Comparison of ENCODE assay signal across 8 mouse cellular contexts in the genomic region with DNA sequence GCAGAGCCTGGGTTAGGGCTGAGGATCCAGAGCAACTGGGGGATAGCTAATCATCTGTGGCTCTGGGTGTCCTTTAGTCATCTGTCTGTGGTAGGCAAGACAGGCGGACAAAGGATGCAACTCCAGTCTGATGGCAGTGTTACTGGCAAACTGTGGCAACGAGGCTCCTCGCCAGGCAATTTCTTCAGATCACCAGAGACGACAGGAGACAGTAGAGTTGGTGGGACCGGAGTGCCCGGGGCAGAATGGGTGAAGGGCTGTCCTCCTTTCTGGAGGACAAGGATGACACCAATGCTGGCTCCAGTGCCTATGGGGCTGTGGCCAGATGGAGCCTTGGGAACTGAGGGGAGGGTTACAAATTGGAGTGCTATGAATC. TPM values are rescaled to one million over a fixed set of nuclear protein-coding genes. Genes with fewer than 3 reads are reported as not detected.
DNase-seq lines count a peak whose midpoint lies in the region; ATAC-seq lines count a peak whose summit lies in the region.
"Not testable (repeated sequence)": the region's sequence is repeated elsewhere in the genome, so short reads cannot be mapped to it uniquely, and the experiment has no call there.

No protein-coding gene starts in this region.

- peak overlapping the region; percentile 81; the same call in 1 of the 2 replicates for H3K4me2 ChIP-seq in embryonic facial prominence, embryonic 15.5 days (replicated peaks)
- peak overlapping the region; percentile 89 for H3K4me2 ChIP-seq in hindbrain, embryonic 15.5 days
- peak overlapping the region; percentile 88; the same call in 1 of the 2 replicates for H3K4me2 ChIP-seq in lung, embryonic 15.5 days
- peak overlapping the region; percentile 86 for H3K4me2 ChIP-seq in neural tube, embryonic 13.5 days

- peak overlapping the region; percentile 69 for H3K27ac ChIP-seq in embryonic facial prominence, embryonic 15.5 days (replicated peaks)
- peak overlapping the region; percentile 97 for H3K27ac ChIP-seq in hindbrain, embryonic 15.5 days (replicated peaks)
- peak overlapping the region; percentile 57; the same call in 1 of the 2 replicates for H3K27ac ChIP-seq in lung, embryonic 15.5 days
- peak overlapping the region; percentile 74 for H3K27ac ChIP-seq in neural tube, embryonic 13.5 days (replicated peaks)

- H3K4me1 ChIP-seq in embryonic facial prominence, embryonic 15.5 days, result peaks cover 13% of the 10 kb centered on the region; the same call in 1 of the 2 replicates
- H3K4me1 ChIP-seq in hindbrain, embryonic 15.5 days (replicated peaks), result peaks cover 17% of the 10 kb centered on the region
- H3K4me1 ChIP-seq in lung, embryonic 15.5 days, result peaks cover 15% of the 10 kb centered on the region
- peaks cover 17% of the 10 kb centered on the region for H3K4me1 ChIP-seq in neural tube, embryonic 13.5 days (replicated peaks)

- ATAC-seq in embryonic facial prominence, embryonic 15.5 days (ENCODE audit: insufficient number of reproducible peaks, low FRiP score, low TSS enrichment, low read depth); hindbrain, embryonic 15.5 days (ENCODE audit: low FRiP score, low read depth); lung, embryonic 15.5 days (ENCODE audit: borderline replicate concordance, extremely low read depth, low FRiP score, low TSS enrichment); neural tube, embryonic 13.5 days (ENCODE audit: low read depth): not testable (repeated sequence)

- not testable (repeated sequence) for H3K9ac ChIP-seq in embryonic facial prominence, embryonic 15.5 days; hindbrain, embryonic 15.5 days; lung, embryonic 15.5 days; neural tube, embryonic 13.5 days

- H3K27me3 ChIP-seq in embryonic facial prominence, embryonic 15.5 days; hindbrain, embryonic 15.5 days; lung, embryonic 15.5 days; neural tube, embryonic 13.5 days: not testable (repeated sequence)

- not testable (repeated sequence) for H3K9me3 ChIP-seq in embryonic facial prominence, embryonic 15.5 days (replicated peaks); hindbrain, embryonic 15.5 days; lung, embryonic 15.5 days; neural tube, embryonic 13.5 days

- not testable (repeated sequence) for H3K36me3 ChIP-seq in embryonic facial prominence, embryonic 15.5 days; hindbrain, embryonic 15.5 days
- H3K36me3 ChIP-seq in lung, embryonic 15.5 days, result peaks cover 11% of the 10 kb centered on the region
- peaks cover 12% of the 10 kb centered on the region for H3K36me3 ChIP-seq in neural tube, embryonic 13.5 days

- DNase-seq in adrenal gland, postnatal 25 days, result peak; percentile 8
- DNase-seq in heart, adult 18-20 months, result peak; percentile 18 to 36
- DNase-seq in layer of hippocampus, postnatal 10 days (ENCODE audit: low spot score in 2 of 2), result peak; percentile 31 to 48
- DNase-seq in urinary bladder, postnatal 14 days (ENCODE audit: low spot score), result peak; percentile 11

- H3K4me3 ChIP-seq in embryonic facial prominence, embryonic 15.5 days (replicated peaks), result peak overlapping the region; percentile 80; the same call in 1 of the 2 replicates
- H3K4me3 ChIP-seq in hindbrain, embryonic 15.5 days; lung, embryonic 15.5 days: not testable (repeated sequence)
- H3K4me3 ChIP-seq in neural tube, embryonic 13.5 days, result peak overlapping the region; percentile 82; the same call in 1 of the 2 replicates

- 58% methylated on average over 6 of the region's 6 CpGs for WGBS in embryonic facial prominence, embryonic 15.5 days
- WGBS in hindbrain, embryonic 15.5 days, result 68% methylated on average over 6 of the region's 6 CpGs
- 64% methylated on average over 6 of the region's 6 CpGs for WGBS in lung, embryonic 15.5 days
- WGBS in neural tube, embryonic 13.5 days, result 69% methylated on average over 6 of the region's 6 CpGs

RNA-seq across cellular contexts. Expression of a gene that starts 0.6 kb away (rescaled TPM):
- total RNA-seq in adrenal gland, postnatal 25 days (2021), result 2,617 and 2,671 TPM in 2 replicates
- 4,202 and 4,259 TPM in 2 replicates for polyA plus RNA-seq in embryonic facial prominence, embryonic 15.5 days (2015; fragmentation: Nextera tagmentation; extraction: Ambion mirVana)
- 1,000 to 10,000 TPM; 1,490 to 1,551 TPM for total RNA-seq in heart, adult 18-20 months (2021)
- 2,263 and 2,497 TPM in 2 replicates for polyA plus RNA-seq in hindbrain, embryonic 15.5 days (2015; fragmentation: Nextera tagmentation; extraction: Ambion mirVana)
- total RNA-seq in layer of hippocampus, postnatal 10 days (2021), result 1,000 to 10,000 TPM; 2,468 to 2,532 TPM
- 3,783 and 4,172 TPM in 2 replicates for polyA plus RNA-seq in lung, embryonic 15.5 days (2015; fragmentation: Nextera tagmentation; extraction: Ambion mirVana)
- 2,522 and 2,730 TPM in 2 replicates for polyA plus RNA-seq in neural tube, embryonic 13.5 days (2015; fragmentation: Nextera tagmentation; extraction: Ambion mirVana)

RNA-seq across cellular contexts. Expression of a gene that starts 2.1 kb away (rescaled TPM):
- total RNA-seq in adrenal gland, postnatal 25 days (2021), result 9.1 and 13.6 TPM in 2 replicates
- polyA plus RNA-seq in embryonic facial prominence, embryonic 15.5 days (2015; fragmentation: Nextera tagmentation; extraction: Ambion mirVana), result 15.8 and 16.0 TPM in 2 replicates
- 1 to 10 TPM; 7.7 to 8.2 TPM for total RNA-seq in heart, adult 18-20 months (2021)
- 18.2 and 20.0 TPM in 2 replicates for polyA plus RNA-seq in hindbrain, embryonic 15.5 days (2015; fragmentation: Nextera tagmentation; extraction: Ambion mirVana)
- total RNA-seq in layer of hippocampus, postnatal 10 days (2021), result 10 to 100 TPM; 12.2 to 14.0 TPM
- polyA plus RNA-seq in lung, embryonic 15.5 days (2015; fragmentation: Nextera tagmentation; extraction: Ambion mirVana), result 14.6 and 14.9 TPM in 2 replicates
- 19.4 and 19.9 TPM in 2 replicates for polyA plus RNA-seq in neural tube, embryonic 13.5 days (2015; fragmentation: Nextera tagmentation; extraction: Ambion mirVana)

RNA-seq across cellular contexts. Expression of a gene that starts 16.1 kb away (rescaled TPM):
- 83.8 and 97.6 TPM in 2 replicates for total RNA-seq in adrenal gland, postnatal 25 days (2021)
- polyA plus RNA-seq in embryonic facial prominence, embryonic 15.5 days (2015; fragmentation: Nextera tagmentation; extraction: Ambion mirVana), result 186 and 189 TPM in 2 replicates
- 10 to 100 TPM; 43.1 to 46.0 TPM for total RNA-seq in heart, adult 18-20 months (2021)
- polyA plus RNA-seq in hindbrain, embryonic 15.5 days (2015; fragmentation: Nextera tagmentation; extraction: Ambion mirVana), result 125 and 127 TPM in 2 replicates
- total RNA-seq in layer of hippocampus, postnatal 10 days (2021), result 10 to 100 TPM; 83.2 to 87.6 TPM
- 194 and 200 TPM in 2 replicates for polyA plus RNA-seq in lung, embryonic 15.5 days (2015; fragmentation: Nextera tagmentation; extraction: Ambion mirVana)
- polyA plus RNA-seq in neural tube, embryonic 13.5 days (2015; fragmentation: Nextera tagmentation; extraction: Ambion mirVana), result 124 and 136 TPM in 2 replicates

RNA-seq across cellular contexts. Expression of a gene that starts 24.0 kb away (rescaled TPM):
- total RNA-seq in adrenal gland, postnatal 25 days (2021), result 18.1 and 22.9 TPM in 2 replicates
- polyA plus RNA-seq in embryonic facial prominence, embryonic 15.5 days (2015; fragmentation: Nextera tagmentation; extraction: Ambion mirVana), result 43.3 and 44.0 TPM in 2 replicates
- 10 to 100 TPM; 15.9 to 19.9 TPM for total RNA-seq in heart, adult 18-20 months (2021)
- 14.2 and 14.8 TPM in 2 replicates for polyA plus RNA-seq in hindbrain, embryonic 15.5 days (2015; fragmentation: Nextera tagmentation; extraction: Ambion mirVana)
- 10 to 100 TPM; 10.1 to 11.9 TPM for total RNA-seq in layer of hippocampus, postnatal 10 days (2021)
- polyA plus RNA-seq in lung, embryonic 15.5 days (2015; fragmentation: Nextera tagmentation; extraction: Ambion mirVana), result 28.8 and 31.5 TPM in 2 replicates
- 31.5 and 35.1 TPM in 2 replicates for polyA plus RNA-seq in neural tube, embryonic 13.5 days (2015; fragmentation: Nextera tagmentation; extraction: Ambion mirVana)

RNA-seq across cellular contexts. Expression of a gene that starts 39.8 kb away (rescaled TPM):
- total RNA-seq in adrenal gland, postnatal 25 days (2021), result 2.8 and 3.8 TPM in 2 replicates
- 23.9 and 25.8 TPM in 2 replicates for polyA plus RNA-seq in embryonic facial prominence, embryonic 15.5 days (2015; fragmentation: Nextera tagmentation; extraction: Ambion mirVana)
- 1 to 10 TPM; 6.4 to 8.6 TPM for total RNA-seq in heart, adult 18-20 months (2021)
- 1.2 and 2.1 TPM in 2 replicates for polyA plus RNA-seq in hindbrain, embryonic 15.5 days (2015; fragmentation: Nextera tagmentation; extraction: Ambion mirVana)
- under 1 TPM; 0.71 to 0.76 TPM for total RNA-seq in layer of hippocampus, postnatal 10 days (2021)
- 21.3 and 22.9 TPM in 2 replicates for polyA plus RNA-seq in lung, embryonic 15.5 days (2015; fragmentation: Nextera tagmentation; extraction: Ambion mirVana)
- polyA plus RNA-seq in neural tube, embryonic 13.5 days (2015; fragmentation: Nextera tagmentation; extraction: Ambion mirVana), result 9.5 and 9.9 TPM in 2 replicates
